Mouse (Mus musculus): ENCODE results near the gene Ankrd23.

Ankrd23 gene

GRCm38 (mm10) chr1:36545845-36546600, 9.3 kb upstream of the Ankrd23 start:
- CTCF ChIA-PET, result interaction anchor here (0.6 kb wide), 1 partner anchor 500 kb away, joined by 3 read pairs; no protein-coding TSS in a partner anchor

DNA sequence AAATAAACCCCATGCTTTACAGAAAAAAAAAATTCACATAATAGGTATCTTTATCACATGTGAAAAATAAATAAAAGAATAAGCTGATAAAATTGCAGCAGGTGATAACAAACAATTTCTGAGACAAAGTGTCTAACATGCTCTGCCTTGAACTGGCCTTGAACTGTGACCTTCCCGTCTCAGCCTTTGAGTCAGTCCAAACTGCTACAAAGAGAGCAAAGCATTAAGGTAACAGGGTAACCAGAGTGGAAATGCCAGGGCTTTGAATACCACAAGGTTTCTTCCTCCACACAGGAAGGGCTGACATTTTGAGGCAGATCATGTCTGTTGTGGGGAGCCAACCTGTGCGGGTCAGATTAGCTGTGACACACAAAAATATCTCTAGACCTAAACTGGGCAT, 8.7 kb upstream of the Ankrd23 start:
- CTCF ChIA-PET, result no interaction called here

- CTCF ChIA-PET, result no interaction called here
Observed at GRCm38 (mm10) chr1:36542925-36543324, 6.2 kb upstream of the Ankrd23 start.

DNA sequence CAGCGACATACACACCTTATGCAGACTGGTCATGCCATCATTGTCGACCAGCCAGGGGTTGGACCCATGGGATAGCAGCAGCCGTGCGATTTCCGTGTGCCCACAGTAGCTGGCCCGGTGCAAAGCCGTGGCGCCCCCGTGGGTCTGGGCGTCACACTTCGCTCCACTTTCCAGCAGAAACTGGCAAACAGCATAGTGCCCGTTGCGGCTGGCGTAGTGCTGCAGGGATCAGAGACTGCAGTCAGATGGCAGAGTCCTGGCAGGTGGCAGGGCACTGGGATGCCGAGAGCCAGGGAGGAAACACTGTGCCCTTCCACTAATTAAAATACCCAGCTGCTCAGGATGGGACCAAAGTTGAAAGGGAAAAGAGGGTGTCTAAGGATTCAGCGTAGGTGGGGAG, 5.2 kb upstream of the Ankrd23 start:
- CTCF ChIA-PET, result no interaction called here

- CTCF ChIA-PET, result no interaction called here
Observed at GRCm38 (mm10) chr1:36540807-36541206, 4.1 kb upstream of the Ankrd23 start.

GRCm38 (mm10) chr1:36540132-36540531, 3.4 kb upstream of the Ankrd23 start:
- CTCF ChIA-PET, result interaction anchor here (0.6 kb wide), 1 partner anchor 184 kb away, joined by 3 read pairs; no protein-coding TSS in a partner anchor

- CTCF ChIA-PET, result no interaction called here
Observed at GRCm38 (mm10) chr1:36539186-36539585, 2.5 kb upstream of the Ankrd23 start, which contains the start of gene Gm42417. Gene Gm42417 (minus strand): TSS chr1:36539429.

DNA sequence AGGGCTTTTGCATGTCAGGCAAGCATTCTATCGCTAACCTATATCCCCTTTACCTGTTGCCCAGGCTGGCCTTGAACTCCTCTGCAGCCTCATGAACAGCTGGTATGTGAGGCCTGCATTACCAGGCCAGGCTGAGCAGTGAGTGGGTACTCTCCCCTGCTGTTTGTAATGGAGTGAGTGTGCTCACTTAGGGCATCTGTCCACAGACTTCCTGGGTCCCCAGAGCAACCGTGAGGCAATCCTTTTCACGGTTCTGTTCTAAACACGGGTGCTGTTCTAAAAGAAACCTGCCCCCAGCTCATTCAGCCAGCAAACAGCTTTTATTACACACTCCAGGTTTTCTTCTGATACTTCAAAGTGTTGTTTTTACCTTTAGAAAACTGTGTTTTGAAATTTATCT, 2.0 kb upstream of the Ankrd23 start:
- CTCF ChIA-PET, result no interaction called here

GRCm38 (mm10) chr1:36536397-36536728, 320 bp downstream of the Ankrd23 start:
- CTCF ChIA-PET, result no interaction called here

GRCm38 (mm10) chr1:36535477-36536396, 946 bp downstream of the Ankrd23 start:
- CTCF ChIA-PET, result no interaction called here

DNA sequence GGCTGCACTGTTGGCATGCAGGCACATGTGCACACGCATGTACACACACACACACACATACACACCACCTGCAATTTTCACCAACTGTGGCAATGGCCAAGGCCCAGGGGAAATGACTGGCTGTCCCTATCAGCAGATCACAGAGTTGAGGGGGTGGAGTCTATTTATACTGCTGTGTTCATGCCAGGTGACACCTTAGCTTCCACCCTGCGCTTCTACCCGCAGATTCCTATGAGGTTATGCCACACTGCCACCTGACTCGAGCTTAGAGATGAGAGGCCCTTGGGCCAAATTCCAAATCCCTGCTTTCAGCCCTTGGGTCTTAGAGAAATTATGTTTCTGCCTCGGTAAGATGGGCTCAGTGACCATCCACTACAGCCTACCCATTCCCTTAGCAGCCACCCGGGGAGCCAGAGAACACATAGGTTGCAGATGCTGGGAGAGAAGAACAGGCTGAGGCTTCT, 2.1 kb downstream of the Ankrd23 start:
- CTCF ChIA-PET, result no interaction called here

DNA sequence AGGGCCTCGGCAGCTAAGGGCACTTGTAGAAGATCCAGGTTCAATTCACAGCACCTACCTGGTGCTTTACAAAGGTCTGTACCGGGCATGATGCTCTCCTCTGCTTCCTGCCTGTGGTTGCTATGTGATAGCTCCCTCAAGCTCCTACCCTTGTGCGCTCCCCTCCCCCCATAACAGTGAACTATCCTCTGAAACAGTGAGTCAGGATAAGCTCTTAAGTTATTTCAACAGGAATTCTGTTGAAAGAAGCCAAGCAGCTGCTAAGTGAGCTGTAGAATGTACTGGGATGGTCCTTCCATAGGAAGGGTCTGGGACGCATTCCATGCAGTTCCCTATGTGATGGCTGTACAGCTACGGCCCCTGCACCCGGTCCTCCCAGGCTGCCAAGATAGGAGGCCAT, 3.1 kb downstream of the Ankrd23 start:
- CTCF ChIA-PET, result no interaction called here

DNA sequence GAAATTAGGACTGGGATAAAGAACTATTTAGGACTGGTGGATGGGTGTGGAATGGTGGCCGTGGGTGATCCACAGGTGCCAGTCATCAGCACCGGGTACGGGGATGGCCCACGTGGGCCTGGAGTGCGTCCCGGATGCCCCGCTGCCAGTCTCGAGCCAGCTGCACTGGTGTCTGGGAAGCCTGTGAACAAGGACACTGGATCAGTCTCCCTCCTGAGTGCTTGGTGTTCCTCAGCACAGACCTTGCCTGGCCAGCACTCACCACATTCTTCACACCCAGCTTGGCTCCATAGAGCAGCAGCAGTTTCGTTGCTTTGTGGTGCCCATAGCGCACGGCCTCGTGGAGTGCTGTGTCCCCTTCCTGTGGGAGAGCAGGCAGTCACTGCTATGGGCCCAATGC, 5.2 kb downstream of the Ankrd23 start:
- CTCF ChIA-PET, result no interaction called here

- CTCF ChIA-PET, result no interaction called here
Observed at GRCm38 (mm10) chr1:36530962-36531361, 5.7 kb downstream of the Ankrd23 start.

DNA sequence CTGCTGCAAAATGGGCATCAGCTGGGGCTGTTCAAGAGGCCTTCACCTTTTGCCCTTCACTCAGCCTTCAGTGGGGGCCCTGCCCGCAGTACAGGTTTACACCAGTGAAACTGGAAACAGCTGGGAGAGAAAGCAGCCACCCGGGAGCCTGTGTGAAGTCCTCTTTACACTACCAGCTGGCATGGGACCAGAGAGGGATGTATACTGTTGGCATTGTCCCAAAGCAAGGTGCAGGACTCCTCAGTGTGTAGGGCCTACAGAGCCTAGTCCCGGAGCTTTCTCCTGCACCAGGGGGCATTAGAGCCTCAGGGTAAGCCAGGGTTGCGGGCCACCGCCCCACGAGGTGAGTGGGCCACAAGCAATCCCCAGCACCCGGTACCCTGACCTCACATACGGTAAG, 6.2 kb downstream of the Ankrd23 start:
- CTCF ChIA-PET, result no interaction called here

GRCm38 (mm10) chr1:36529875-36530274, 6.8 kb downstream of the Ankrd23 start:
- CTCF ChIA-PET, result no interaction called here

DNA sequence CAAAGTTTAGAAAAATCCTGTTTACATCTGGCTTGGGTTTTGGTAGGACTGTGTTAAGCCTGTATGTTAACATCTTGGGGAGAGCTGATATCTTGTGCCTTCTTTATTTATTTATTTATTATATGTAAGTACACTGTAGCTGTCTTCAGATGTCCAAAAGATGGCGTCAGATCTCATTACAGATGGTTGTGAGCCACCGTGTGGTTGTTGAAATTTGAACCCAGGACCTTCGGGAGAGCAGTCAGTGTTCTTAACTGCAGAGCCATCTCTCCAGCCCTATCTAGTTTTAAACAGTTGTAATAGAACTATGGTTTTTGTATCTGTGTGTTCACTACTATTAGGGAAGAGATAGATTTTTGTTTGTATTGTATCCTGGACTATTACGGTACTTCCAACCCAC, 7.4 kb downstream of the Ankrd23 start:
- CTCF ChIA-PET, result interaction anchor here (0.7 kb wide), 1 partner anchor 615 kb away, joined by 7 read pairs; no protein-coding TSS in a partner anchor

DNA sequence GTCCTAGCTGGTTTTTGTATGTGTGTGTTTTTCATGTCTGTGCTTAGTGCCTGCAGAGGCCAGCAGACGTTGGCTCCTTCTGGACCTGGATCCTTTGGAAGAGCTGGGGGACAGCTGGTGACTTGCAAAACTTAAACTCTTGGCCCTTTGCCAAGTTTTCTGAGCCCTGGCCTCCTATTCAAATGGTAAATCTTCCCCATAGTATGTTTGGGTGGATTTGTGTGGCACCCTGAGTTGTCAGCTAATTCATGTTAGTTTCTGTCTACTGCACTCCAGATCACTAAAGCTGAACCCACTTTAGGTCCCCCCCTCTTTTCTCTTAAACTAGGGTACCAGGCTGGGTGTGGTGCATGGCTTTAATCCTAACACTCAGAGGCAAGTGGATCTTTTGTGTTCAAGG, 8.3 kb downstream of the Ankrd23 start:
- CTCF ChIA-PET, result no interaction called here

DNA sequence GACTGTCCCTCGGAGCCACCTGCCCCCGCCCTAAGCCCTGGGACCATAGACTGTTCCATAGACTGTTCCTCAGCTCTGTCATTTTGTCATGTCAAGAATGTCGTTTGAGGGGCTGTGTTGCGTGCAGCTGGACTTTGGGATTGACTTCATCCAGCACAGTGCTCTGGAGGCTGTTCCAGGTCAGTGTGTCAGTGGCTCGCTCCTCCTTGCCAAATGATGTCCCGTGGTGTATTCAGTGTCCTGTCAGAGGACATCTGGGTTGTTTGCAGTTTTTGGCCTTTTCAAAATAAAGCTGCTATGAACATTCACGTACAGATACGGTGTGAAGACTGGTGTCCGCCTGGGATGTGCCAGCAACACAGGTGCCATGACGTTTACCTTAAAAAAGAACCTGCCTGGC, 9.8 kb downstream of the Ankrd23 start:
- CTCF ChIA-PET, result no interaction called here

DNA sequence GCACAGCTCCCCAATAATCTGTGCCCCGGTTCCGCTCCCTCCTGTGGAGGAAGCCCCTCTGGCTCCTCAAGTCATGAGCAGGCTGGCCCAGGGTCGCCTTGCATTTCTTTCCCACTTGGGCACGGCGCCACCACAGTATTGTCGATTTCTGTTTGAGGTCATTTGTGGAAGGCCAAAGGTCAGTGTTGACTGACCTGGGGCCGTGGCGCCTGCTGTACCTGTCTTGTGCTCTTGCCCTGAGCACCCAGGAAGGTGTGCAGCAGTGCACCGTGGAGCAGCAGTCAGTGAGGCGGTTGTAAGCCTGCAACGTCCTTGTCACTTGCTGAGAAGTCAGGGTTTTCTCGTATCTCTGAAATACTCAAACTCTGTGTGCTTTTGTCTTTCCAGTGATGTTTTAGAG, 10.9 kb downstream of the Ankrd23 start:
- CTCF ChIA-PET, result no interaction called here

DNA sequence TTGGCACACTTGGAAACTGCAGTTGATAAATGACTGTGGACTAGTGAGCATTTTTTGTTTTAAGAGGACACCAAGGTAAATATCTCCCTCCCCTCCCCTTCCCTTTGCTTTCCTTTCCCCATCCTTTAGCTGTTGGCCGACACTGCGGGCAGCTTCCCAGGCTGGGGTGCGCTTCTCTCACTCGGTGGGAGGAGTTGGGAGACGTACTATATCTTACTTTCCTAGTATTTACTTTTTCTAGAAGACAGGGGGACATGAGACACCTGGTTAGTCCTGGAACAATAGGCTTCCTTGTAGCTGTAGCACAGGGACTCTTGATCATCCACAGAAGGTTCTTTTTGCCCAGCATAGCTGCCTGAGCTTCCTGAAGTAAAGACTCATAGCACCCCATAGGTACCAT, 12.6 kb downstream of the Ankrd23 start:
- CTCF ChIA-PET, result interaction anchor here (0.6 kb wide), 1 partner anchor 673 kb away, joined by 9 read pairs; no protein-coding TSS in a partner anchor

DNA sequence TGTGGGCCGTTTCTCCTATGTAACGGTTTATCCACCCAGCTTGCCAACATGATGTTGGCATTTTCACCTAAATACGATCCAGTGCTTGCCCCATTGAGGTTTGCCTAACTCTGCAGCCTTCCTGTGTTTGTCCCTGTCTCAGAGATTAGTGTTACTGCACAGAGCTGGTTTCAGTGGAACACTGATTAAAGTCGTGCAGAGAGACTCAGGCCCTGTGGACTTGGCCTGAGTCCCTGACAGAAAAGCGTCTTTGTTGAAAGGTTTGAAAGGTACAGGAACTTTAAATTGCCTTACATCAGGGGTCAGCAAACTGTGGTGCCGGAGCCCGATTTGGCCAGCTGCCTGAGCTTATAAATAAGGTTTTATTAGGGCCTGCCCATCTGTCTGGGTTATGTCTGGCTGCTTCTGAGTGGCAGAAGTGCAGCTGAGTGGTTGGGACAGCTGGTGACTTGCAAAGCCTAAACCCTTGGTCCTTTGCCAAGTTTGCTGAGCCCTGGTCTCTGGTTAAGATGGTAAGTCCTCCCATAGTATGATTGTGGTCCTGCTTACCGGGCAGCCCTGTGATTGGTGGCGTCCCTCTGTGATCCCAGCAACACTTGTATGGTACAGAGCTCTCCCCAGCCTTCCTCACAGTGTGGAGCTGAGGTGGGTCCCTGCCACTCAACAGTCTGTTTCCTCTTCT, 13.2 kb downstream of the Ankrd23 start:
- CTCF ChIA-PET, result no interaction called here

All from spleen, embryonic (tissue).